In the genomic region with DNA sequence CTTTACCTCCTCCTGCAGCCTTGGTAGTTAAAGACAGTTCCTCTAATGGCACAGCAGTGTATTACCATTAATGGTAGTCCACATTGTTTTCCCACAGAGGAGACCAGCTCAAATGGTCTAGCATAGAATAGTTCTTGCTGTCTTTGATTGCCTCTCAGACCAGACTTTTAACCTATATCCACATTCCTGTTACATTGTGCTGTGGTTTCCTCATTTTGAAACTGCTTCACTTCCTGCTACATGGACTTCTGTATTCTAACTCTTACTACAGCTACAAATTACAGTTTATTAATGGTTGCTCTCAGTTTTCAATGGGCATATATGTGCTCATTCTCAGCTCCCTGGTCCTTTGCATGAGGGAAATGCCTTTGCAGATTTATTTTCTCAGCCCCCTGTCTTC, we compare ENCODE assay signal across 18 mouse cellular contexts. TPM values are rescaled to one million over a fixed set of nuclear protein-coding genes. Genes with fewer than 3 reads are reported as not detected.
"Had no signal": no experiment of that assay in that cellular context is flagged by ENCODE, and none has a peak within 500 bp of the region (broad histone marks: within the 10 kb centered on the region; RNA-seq: fewer than 3 reads in every experiment).

No protein-coding gene starts in this region.

- H3K4me3 ChIP-seq: kidney, embryonic 15.5 days; limb, embryonic 13.5 days; liver, embryonic 15.5 days; lung, embryonic 15.5 days; midbrain, embryonic 10.5 days; neural tube, embryonic 12.5 days had no signal

- H3K36me3 ChIP-seq: kidney, embryonic 15.5 days; limb, embryonic 13.5 days; liver, embryonic 15.5 days; lung, embryonic 15.5 days; midbrain, embryonic 10.5 days; neural tube, embryonic 12.5 days had no signal

- H3K27me3 ChIP-seq: kidney, embryonic 15.5 days; limb, embryonic 13.5 days; liver, embryonic 15.5 days; lung, embryonic 15.5 days; neural tube, embryonic 12.5 days had no signal

- H3K4me1 ChIP-seq: kidney, embryonic 15.5 days; limb, embryonic 13.5 days; liver, embryonic 15.5 days; lung, embryonic 15.5 days; midbrain, embryonic 10.5 days; neural tube, embryonic 12.5 days had no signal

- DNase-seq: kidney, adult 2 months; kidney, postnatal 14 days; left cerebral cortex, postnatal 4 days; lung, postnatal 4 days; midbrain, embryonic 14.5 days; right cerebral cortex, postnatal 25 days; thymus, postnatal 4 days had no signal

- H3K9me3 ChIP-seq: kidney, embryonic 15.5 days; limb, embryonic 13.5 days; liver, embryonic 15.5 days; lung, embryonic 15.5 days; midbrain, embryonic 10.5 days; neural tube, embryonic 12.5 days had no signal

- H3K9ac ChIP-seq: kidney, embryonic 15.5 days; limb, embryonic 13.5 days; liver, embryonic 15.5 days; lung, embryonic 15.5 days; neural tube, embryonic 12.5 days had no signal

- H3K27ac ChIP-seq: kidney, embryonic 15.5 days; limb, embryonic 13.5 days; liver, embryonic 15.5 days; lung, embryonic 15.5 days; midbrain, embryonic 10.5 days; neural tube, embryonic 12.5 days had no signal

RNA-seq across cellular contexts. Expression of gene Htr2c, which starts 15.3 kb away (rescaled TPM):
- total RNA-seq: liver, adult 2 months; monocyte, adult 5-6 weeks had no signal
- polyA plus RNA-seq: kidney, adult 2 months; large intestine, adult 2 months; liver, adult 2 months; liver, embryonic 15.5 days; lung, embryonic 15.5 days; small intestine, adult 2 months; stomach, embryonic 16.5 days had no signal
